Mouse (Mus musculus): ENCODE measurements around the gene Enox1. TPM values are rescaled to one million over a fixed set of nuclear protein-coding genes. Genes with fewer than 3 reads are reported as not detected.

Gene Enox1
- polyA plus RNA-seq, 1 experiment: 3.1 TPM

GRCm38 (mm10) chr14:77272248-77272930 lies 115.8 kb downstream of the Enox1 start:
- TF ChIP-seq POLR2A (IDR thresholded peaks at IDR 0.05; ENCODE audit: insufficient read depth, low read length): no peak
- TF ChIP-seq CTCF (IDR thresholded peaks at IDR 0.05; ENCODE audit: low read depth, low read length): no peak
- TF ChIP-seq EP300 (IDR thresholded peaks at IDR 0.05; ENCODE audit: insufficient read depth, low read depth, low read length): no peak
- no peak overlapping the region for H3K9ac ChIP-seq (ENCODE audit: low read depth, poor library complexity, severe bottlenecking)
- no peak overlapping the region for H3K27ac ChIP-seq (ENCODE audit: insufficient read depth, low read length)

GRCm38 (mm10) chr14:77272931-77273446 lies 116.4 kb downstream of the Enox1 start:
- TF ChIP-seq CTCF (IDR thresholded peaks at IDR 0.05; ENCODE audit: low read depth, low read length) (no peak), EP300 (IDR thresholded peaks at IDR 0.05; ENCODE audit: insufficient read depth, low read depth, low read length) (no peak), POLR2A (IDR thresholded peaks at IDR 0.05; ENCODE audit: insufficient read depth, low read length) (no peak)
- no peaks in the 10 kb centered on the region for H3K36me3 ChIP-seq (ENCODE audit: control insufficient read depth, insufficient read depth, low read length, poor library complexity, severe bottlenecking)
- no peak overlapping the region for H3K4me3 ChIP-seq (ENCODE audit: low read depth, low read length)
- peaks cover 1% of the 10 kb centered on the region for H3K4me1 ChIP-seq (ENCODE audit: control insufficient read depth, insufficient read depth, low read length)
- no peak overlapping the region for H3K9ac ChIP-seq (ENCODE audit: low read depth, poor library complexity, severe bottlenecking)
- H3K27ac ChIP-seq (ENCODE audit: insufficient read depth, low read length): no peak overlapping the region
- no peaks in the 10 kb centered on the region for H3K9me3 ChIP-seq (replicated peaks; ENCODE audit: control insufficient read depth, insufficient read depth, low read length, poor library complexity, severe bottlenecking)
- no peaks in the 10 kb centered on the region; the same call in 1 of the 2 replicates for H3K27me3 ChIP-seq (ENCODE audit: control insufficient read depth, insufficient read depth, low read length, poor library complexity, severe bottlenecking)

More at GRCm38 (mm10) chr14:77272248-77272930, 115.8 kb downstream of the Enox1 start:
- no peaks in the 10 kb centered on the region for H3K36me3 ChIP-seq (ENCODE audit: control insufficient read depth, insufficient read depth, low read length, poor library complexity, severe bottlenecking)
- peaks cover 1% of the 10 kb centered on the region for H3K4me1 ChIP-seq (ENCODE audit: control insufficient read depth, insufficient read depth, low read length)
- no peaks in the 10 kb centered on the region; the same call in 1 of the 2 replicates for H3K27me3 ChIP-seq (ENCODE audit: control insufficient read depth, insufficient read depth, low read length, poor library complexity, severe bottlenecking)
- no peaks in the 10 kb centered on the region for H3K9me3 ChIP-seq (replicated peaks; ENCODE audit: control insufficient read depth, insufficient read depth, low read length, poor library complexity, severe bottlenecking)
- no peak overlapping the region for H3K4me3 ChIP-seq (ENCODE audit: low read depth, low read length)

- no peaks in the 10 kb centered on the region for H3K36me3 ChIP-seq (ENCODE audit: control insufficient read depth, insufficient read depth, low read length, poor library complexity, severe bottlenecking)
- no peak for TF ChIP-seq EP300 (IDR thresholded peaks at IDR 0.05; ENCODE audit: insufficient read depth, low read depth, low read length)
- no peak for TF ChIP-seq CTCF (IDR thresholded peaks at IDR 0.05; ENCODE audit: low read depth, low read length)
- no peak for TF ChIP-seq POLR2A (IDR thresholded peaks at IDR 0.05; ENCODE audit: insufficient read depth, low read length)
- no peaks in the 10 kb centered on the region; the same call in 1 of the 2 replicates for H3K27me3 ChIP-seq (ENCODE audit: control insufficient read depth, insufficient read depth, low read length, poor library complexity, severe bottlenecking)
- H3K9ac ChIP-seq (ENCODE audit: low read depth, poor library complexity, severe bottlenecking): no peak overlapping the region
- H3K9me3 ChIP-seq (replicated peaks; ENCODE audit: control insufficient read depth, insufficient read depth, low read length, poor library complexity, severe bottlenecking): no peaks in the 10 kb centered on the region
- no peak overlapping the region for H3K4me3 ChIP-seq (ENCODE audit: low read depth, low read length)
- no peak overlapping the region for H3K27ac ChIP-seq (ENCODE audit: insufficient read depth, low read length)
- H3K4me1 ChIP-seq (ENCODE audit: control insufficient read depth, insufficient read depth, low read length): peaks cover 1% of the 10 kb centered on the region
Measured at GRCm38 (mm10) chr14:77273721-77274120, 117.2 kb downstream of the Enox1 start.

- no peaks in the 10 kb centered on the region for H3K36me3 ChIP-seq (ENCODE audit: control insufficient read depth, insufficient read depth, low read length, poor library complexity, severe bottlenecking)
- H3K4me3 ChIP-seq (ENCODE audit: low read depth, low read length): no peak overlapping the region
- H3K4me1 ChIP-seq (ENCODE audit: control insufficient read depth, insufficient read depth, low read length): peaks cover 1% of the 10 kb centered on the region
- no peaks in the 10 kb centered on the region for H3K9me3 ChIP-seq (replicated peaks; ENCODE audit: control insufficient read depth, insufficient read depth, low read length, poor library complexity, severe bottlenecking)
- TF ChIP-seq EP300 (IDR thresholded peaks at IDR 0.05; ENCODE audit: insufficient read depth, low read depth, low read length) (no peak), POLR2A (IDR thresholded peaks at IDR 0.05; ENCODE audit: insufficient read depth, low read length) (no peak), CTCF (IDR thresholded peaks at IDR 0.05; ENCODE audit: low read depth, low read length) (no peak)
- H3K9ac ChIP-seq (ENCODE audit: low read depth, poor library complexity, severe bottlenecking): no peak overlapping the region
- H3K27ac ChIP-seq (ENCODE audit: insufficient read depth, low read length): no peak overlapping the region
- H3K27me3 ChIP-seq (ENCODE audit: control insufficient read depth, insufficient read depth, low read length, poor library complexity, severe bottlenecking): no peaks in the 10 kb centered on the region; the same call in 1 of the 2 replicates
Measured at GRCm38 (mm10) chr14:77275607-77276006, 119.0 kb downstream of the Enox1 start.

GRCm38 (mm10) chr14:77279143-77279542 lies 122.6 kb downstream of the Enox1 start:
- no peak overlapping the region for H3K9ac ChIP-seq (ENCODE audit: low read depth, poor library complexity, severe bottlenecking)
- no peak overlapping the region for H3K4me3 ChIP-seq (ENCODE audit: low read depth, low read length)
- TF ChIP-seq EP300 (IDR thresholded peaks at IDR 0.05; ENCODE audit: insufficient read depth, low read depth, low read length): no peak
- no peak for TF ChIP-seq POLR2A (IDR thresholded peaks at IDR 0.05; ENCODE audit: insufficient read depth, low read length)
- no peak for TF ChIP-seq CTCF (IDR thresholded peaks at IDR 0.05; ENCODE audit: low read depth, low read length)
- peaks cover 1% of the 10 kb centered on the region for H3K4me1 ChIP-seq (ENCODE audit: control insufficient read depth, insufficient read depth, low read length)
- no peaks in the 10 kb centered on the region for H3K9me3 ChIP-seq (replicated peaks; ENCODE audit: control insufficient read depth, insufficient read depth, low read length, poor library complexity, severe bottlenecking)
- no peaks in the 10 kb centered on the region for H3K27me3 ChIP-seq (ENCODE audit: control insufficient read depth, insufficient read depth, low read length, poor library complexity, severe bottlenecking)
- H3K27ac ChIP-seq (ENCODE audit: insufficient read depth, low read length): no peak overlapping the region
- H3K36me3 ChIP-seq (ENCODE audit: control insufficient read depth, insufficient read depth, low read length, poor library complexity, severe bottlenecking): no peaks in the 10 kb centered on the region

GRCm38 (mm10) chr14:77280454-77280853 lies 123.9 kb downstream of the Enox1 start:
- Histone ChIP-seq H3K9ac (ENCODE audit: low read depth, poor library complexity, severe bottlenecking) (no peak overlapping the region), H3K9me3 (replicated peaks; ENCODE audit: control insufficient read depth, insufficient read depth, low read length, poor library complexity, severe bottlenecking) (no peaks in the 10 kb centered on the region), H3K27ac (ENCODE audit: insufficient read depth, low read length) (no peak overlapping the region), H3K4me1 (ENCODE audit: control insufficient read depth, insufficient read depth, low read length) (no peaks in the 10 kb centered on the region), H3K27me3 (ENCODE audit: control insufficient read depth, insufficient read depth, low read length, poor library complexity, severe bottlenecking) (no peaks in the 10 kb centered on the region), H3K4me3 (ENCODE audit: low read depth, low read length) (no peak overlapping the region), H3K36me3 (ENCODE audit: control insufficient read depth, insufficient read depth, low read length, poor library complexity, severe bottlenecking) (no peaks in the 10 kb centered on the region)
- TF ChIP-seq EP300 (IDR thresholded peaks at IDR 0.05; ENCODE audit: insufficient read depth, low read depth, low read length): no peak
- TF ChIP-seq CTCF (IDR thresholded peaks at IDR 0.05; ENCODE audit: low read depth, low read length): no peak
- TF ChIP-seq POLR2A (IDR thresholded peaks at IDR 0.05; ENCODE audit: insufficient read depth, low read length): no peak

All from ES-Bruce4 (cell line).